Mouse (Mus musculus) adrenal gland, postnatal 10 days (tissue): ENCODE results near the gene Capzb. TPM values are rescaled to one million over a fixed set of nuclear protein-coding genes. Genes with fewer than 3 reads are reported as not detected.

ENCODE experiments used
- DNase-seq: peaks from one replicate; pipeline ENCODE4 v3.0.0; 2021; ENCODE audit warnings: mixed read lengths
- total RNA-seq, 2 experiments: library from RNA; stranded (reverse); gene quantifications; 2 replicates each; pipeline ENCODE4 v1.2.3; 2021

Capzb gene
- total RNA-seq, 2 experiments from 2014 or later = 323 to 342 TPM

GRCm38 (mm10) chr4:139179731-139180625, 12.7 kb upstream of the Capzb start:
- DNase-seq = no peak

- DNase-seq = no peak
Measured at GRCm38 (mm10) chr4:139182511-139182910, 10.2 kb upstream of the Capzb start.

GRCm38 (mm10) chr4:139185766-139186442, 6.8 kb upstream of the Capzb start:
- no peak for DNase-seq

GRCm38 (mm10) chr4:139187930-139188329, 4.8 kb upstream of the Capzb start:
- no peak for DNase-seq

GRCm38 (mm10) chr4:139191605-139192498, 847 bp upstream of the Capzb start:
- DNase-seq = no peak

- DNase-seq = peak; percentile 51
Measured at GRCm38 (mm10) chr4:139193176-139194093, 736 bp downstream of the Capzb start.

GRCm38 (mm10) chr4:139195101-139195500, 2.4 kb downstream of the Capzb start:
- no peak for DNase-seq

GRCm38 (mm10) chr4:139196464-139196863, 3.8 kb downstream of the Capzb start:
- no peak for DNase-seq

- no peak for DNase-seq
Measured at GRCm38 (mm10) chr4:139196949-139197348, 4.2 kb downstream of the Capzb start.

- DNase-seq = no peak
Measured at GRCm38 (mm10) chr4:139197453-139197852, 4.8 kb downstream of the Capzb start.

- peak; percentile 74 for DNase-seq
Measured at GRCm38 (mm10) chr4:139198004-139198689, 5.4 kb downstream of the Capzb start.

GRCm38 (mm10) chr4:139199126-139199525, 6.4 kb downstream of the Capzb start:
- DNase-seq = no peak

GRCm38 (mm10) chr4:139199703-139200340, 7.1 kb downstream of the Capzb start:
- no peak for DNase-seq

- DNase-seq = no peak
Measured at GRCm38 (mm10) chr4:139200946-139201345, 8.2 kb downstream of the Capzb start.

- peak; percentile 62 for DNase-seq
Measured at GRCm38 (mm10) chr4:139202556-139202955, 9.9 kb downstream of the Capzb start.

GRCm38 (mm10) chr4:139203381-139203780, 10.7 kb downstream of the Capzb start:
- DNase-seq = no peak

GRCm38 (mm10) chr4:139205842-139206241, 13.1 kb downstream of the Capzb start:
- DNase-seq = no peak

- DNase-seq = no peak
Measured at GRCm38 (mm10) chr4:139206353-139207045, 13.8 kb downstream of the Capzb start.
